Mouse (Mus musculus) intestine, embryonic 15.5 days (tissue): ENCODE data around the gene Olfr187. TPM values are rescaled to one million over a fixed set of nuclear protein-coding genes. Genes with fewer than 3 reads are reported as not detected.
"Not testable (repeated sequence)": the region's sequence is repeated elsewhere in the genome, so short reads cannot be mapped to it uniquely, and the experiment has no call there.

Source experiments
- ATAC-seq: fragments of 200-750 bp; cut with Nextera tagmentation; 2 replicates; pipeline ENCODE4 v1.8.0; 2017; ENCODE audit warnings: moderate TSS enrichment, moderate library complexity
- H3K27ac ChIP-seq: fragments of 300-500 bp; sonication (generic); 2 replicates; pipeline ENCODE4 v1.5.1; 2015; ENCODE audit warnings: mild to moderate bottlenecking, inconsistent platforms
- H3K27me3 ChIP-seq: fragments of 300-500 bp; sonication (generic); replicated peaks from 2 replicates; pipeline ENCODE4 v1.6.1; 2015; ENCODE audit warnings: inconsistent platforms
- H3K36me3 ChIP-seq: fragments of 300-500 bp; sonication (generic); 2 replicates; pipeline ENCODE4 v1.6.1; 2015; ENCODE audit warnings: inconsistent platforms
- H3K4me1 ChIP-seq: fragments of 300-500 bp; sonication (generic); replicated peaks from 2 replicates; pipeline ENCODE4 v1.6.1; 2015; ENCODE audit warnings: inconsistent platforms
- H3K4me2 ChIP-seq: fragments of 300-500 bp; sonication (generic); replicated peaks from 2 replicates; pipeline ENCODE4 v1.6.1; 2015; ENCODE audit warnings: mild to moderate bottlenecking, inconsistent platforms
- H3K4me3 ChIP-seq: fragments of 300-500 bp; sonication (generic); replicated peaks from 2 replicates; pipeline ENCODE4 v1.5.1; 2015; ENCODE audit warnings: inconsistent platforms
- H3K9ac ChIP-seq: fragments of 300-500 bp; sonication (generic); 2 replicates; pipeline ENCODE4 v1.6.1; 2015; ENCODE audit warnings: inconsistent platforms
- H3K9me3 ChIP-seq: fragments of 300-500 bp; sonication (generic); 2 replicates; pipeline ENCODE4 v1.6.1; 2016; ENCODE audit warnings: inconsistent platforms
- WGBS: fragments of 180-500 bp; shearing (Covaris S2); methylation state at CpG from one replicate; pipeline ENCODE4 v1.1.7; 2015; 5-methylcytosine and 5-hydroxymethylcytosine counted together
- polyA plus RNA-seq: library from polyadenylated mRNA; unstranded; fragments of >200 nt; fragmentation: Nextera tagmentation; extraction: Ambion mirVana; gene quantifications from 2 replicates; pipeline ENCODE4 v1.2.1, GENCODE M21; 2015

The Olfr187 gene
- not detected in 2 replicates for polyA plus RNA-seq

DNA sequence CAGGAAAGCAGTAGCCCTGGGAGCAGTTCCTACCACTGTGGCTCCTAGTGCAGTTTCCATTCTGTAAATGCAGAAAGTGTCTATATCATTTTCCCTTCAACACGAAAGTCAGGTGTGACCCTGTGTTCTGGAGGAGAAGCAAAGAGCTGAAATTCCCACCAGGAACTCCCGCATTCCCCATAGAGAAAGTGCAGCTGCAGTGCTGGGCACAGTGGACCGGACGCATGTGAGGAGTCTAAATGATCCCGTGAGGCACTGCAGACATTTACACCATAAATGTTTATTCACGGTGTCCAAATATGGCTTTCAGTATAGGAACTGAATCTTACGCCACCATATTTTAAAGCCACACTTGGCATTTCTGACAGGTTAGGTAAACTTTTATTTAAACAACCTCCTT, at the start of gene Olfr187:
Olfr187 (minus strand) TSS at position 58 of the 400 bp plus-strand sequence.
- Histone ChIP-seq H3K4me2 (peak within 1 kb of the TSS; percentile 24), H3K9ac (no peak within 1 kb of the TSS), H3K9me3 (no peaks in the 10 kb centered on the region), H3K36me3 (no peaks in the 10 kb centered on the region), H3K4me3 (no peak within 1 kb of the TSS), H3K27me3 (no peaks in the 10 kb centered on the region), H3K4me1 (no peaks in the 10 kb centered on the region), H3K27ac (no peak within 1 kb of the TSS; the same call in 1 of the 2 replicates)
- ATAC-seq = peak; percentile 55; the same call in 1 of the 2 replicates
- WGBS = 54% methylated on average over 7 of the region's 7 CpGs

DNA sequence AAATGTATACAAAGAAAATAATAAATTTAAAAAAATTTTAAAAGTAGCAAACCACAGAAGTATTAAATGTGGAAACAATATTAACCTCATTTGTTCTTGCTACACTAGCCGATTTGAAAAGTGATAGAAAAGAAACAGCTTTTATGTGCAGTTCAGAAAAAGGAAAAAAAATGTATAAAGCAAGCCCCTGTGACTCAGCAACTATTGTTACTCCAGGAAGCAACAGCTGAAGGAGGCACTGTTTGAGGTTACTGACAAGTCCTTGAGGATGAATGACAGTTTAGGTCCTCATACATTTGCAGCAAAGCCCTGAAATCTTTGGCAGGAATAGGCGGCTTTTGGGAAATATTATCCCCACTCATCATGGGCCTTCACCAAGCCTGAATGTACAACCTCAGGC, 41.5 kb upstream of the Olfr187 start:
- H3K9ac ChIP-seq, H3K36me3 ChIP-seq, H3K4me1 ChIP-seq, H3K4me2 ChIP-seq, H3K27me3 ChIP-seq, H3K27ac ChIP-seq, H3K9me3 ChIP-seq, H3K4me3 ChIP-seq, ATAC-seq: not testable (repeated sequence)
- 77% methylated on average over 2 of the region's 2 CpGs for WGBS

DNA sequence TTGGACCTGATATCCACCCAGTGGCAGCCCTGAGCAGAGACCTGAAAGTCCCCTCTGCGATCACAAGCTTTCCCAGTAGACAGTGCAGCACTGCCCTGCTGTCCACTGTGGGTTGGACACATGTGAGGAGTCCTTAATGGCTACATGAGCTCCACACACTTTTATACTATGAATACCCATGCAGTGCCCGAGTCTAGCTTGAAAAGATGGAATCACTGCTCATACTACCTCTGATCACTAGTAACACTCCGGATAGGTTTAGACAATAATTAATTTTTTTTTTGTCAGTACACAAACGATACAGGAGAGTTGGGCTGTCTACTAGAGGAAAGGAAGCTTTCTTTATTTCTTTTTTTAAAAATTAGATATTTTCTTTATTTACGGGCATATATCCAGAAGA, 38.3 kb upstream of the Olfr187 start, which contains the start of gene Olfr190:
Olfr190 (minus strand) TSS at position 101 of the 400 bp plus-strand sequence.
- Histone ChIP-seq H3K4me1 (no peaks in the 10 kb centered on the region), H3K27ac (no peak within 1 kb of the TSS), H3K27me3 (no peaks in the 10 kb centered on the region), H3K9me3 (no peaks in the 10 kb centered on the region), H3K4me3 (no peak within 1 kb of the TSS), H3K9ac (no peak within 1 kb of the TSS), H3K36me3 (no peaks in the 10 kb centered on the region), H3K4me2 (no peak within 1 kb of the TSS)
- ATAC-seq = no peak
- 88% methylated on average over 5 of the region's 5 CpGs for WGBS

DNA sequence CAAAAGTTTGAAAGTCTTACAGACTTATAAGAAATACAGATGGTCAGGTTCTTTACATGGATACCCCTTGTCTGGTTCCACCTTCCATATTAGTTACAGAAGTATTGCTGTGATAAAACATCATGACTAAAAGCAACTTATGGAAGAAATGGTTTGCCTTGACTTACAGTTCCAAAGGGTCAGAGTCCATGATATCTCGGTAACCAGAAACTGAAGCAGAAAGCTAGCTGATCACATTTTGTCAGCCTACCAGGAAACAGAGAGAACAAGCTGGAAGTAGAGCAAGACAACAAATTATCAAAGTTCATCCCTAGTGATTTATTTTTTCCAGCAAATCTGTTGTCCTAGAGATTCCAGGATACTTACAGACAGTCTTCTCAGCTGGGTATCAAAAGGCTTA, 34.0 kb upstream of the Olfr187 start:
- Histone ChIP-seq H3K4me2 (no peak overlapping the region), H3K4me3 (no peak overlapping the region), H3K27ac (no peak overlapping the region), H3K9me3 (no peaks in the 10 kb centered on the region), H3K9ac (no peak overlapping the region), H3K27me3 (no peaks in the 10 kb centered on the region), H3K36me3 (no peaks in the 10 kb centered on the region), H3K4me1 (no peaks in the 10 kb centered on the region)
- no peak; the same call in 1 of the 2 replicates for ATAC-seq
- 75% methylated on average over 1 of the region's 1 CpGs for WGBS

DNA sequence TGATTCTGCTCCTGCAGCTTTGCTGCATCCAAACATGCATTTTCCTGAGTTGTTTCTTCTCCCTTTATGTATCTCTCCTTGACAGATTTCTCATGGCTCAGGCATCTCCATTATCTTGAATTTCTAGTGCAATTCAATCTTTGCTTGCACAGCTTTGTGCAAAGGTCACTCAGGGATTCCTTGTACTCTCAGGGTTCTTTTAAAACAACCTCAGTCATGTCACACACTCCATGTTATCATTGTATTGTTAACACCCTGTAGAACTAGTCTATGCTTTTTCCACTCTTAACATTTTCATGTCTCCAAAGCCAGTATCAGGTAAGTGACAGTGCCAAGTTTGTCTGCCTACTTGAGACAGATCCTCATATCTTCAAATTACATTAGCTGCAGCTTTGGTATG, 32.2 kb upstream of the Olfr187 start:
- Histone ChIP-seq H3K9me3 (no peaks in the 10 kb centered on the region), H3K9ac (no peak overlapping the region), H3K27ac (no peak overlapping the region), H3K4me2 (no peak overlapping the region), H3K36me3 (no peaks in the 10 kb centered on the region), H3K4me1 (no peaks in the 10 kb centered on the region), H3K27me3 (no peaks in the 10 kb centered on the region), H3K4me3 (no peak overlapping the region)
- peak; percentile 75 for ATAC-seq

DNA sequence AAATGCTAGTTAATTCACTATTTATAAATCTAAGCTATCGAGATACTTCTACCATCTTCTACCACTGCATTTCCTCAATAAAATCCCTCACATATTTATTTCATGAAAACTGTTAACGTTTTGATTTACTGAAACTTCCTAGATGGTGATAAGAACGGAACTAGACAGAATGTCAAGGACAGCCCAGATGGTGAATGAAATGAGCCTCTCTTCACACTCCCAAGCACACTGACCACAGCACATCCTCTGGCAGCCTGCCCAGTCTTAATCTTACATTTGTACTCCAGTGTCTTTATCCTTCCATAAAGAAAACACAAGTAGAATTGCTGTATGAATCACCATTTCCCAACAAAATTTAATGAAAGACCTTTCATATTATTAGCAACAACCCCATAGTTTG, 22.8 kb upstream of the Olfr187 start:
- not testable (repeated sequence) for ATAC-seq, H3K9ac ChIP-seq, H3K27ac ChIP-seq, H3K9me3 ChIP-seq, H3K27me3 ChIP-seq, H3K4me1 ChIP-seq, H3K4me2 ChIP-seq, H3K36me3 ChIP-seq, H3K4me3 ChIP-seq
- WGBS = 56% methylated on average over 3 of the region's 3 CpGs

DNA sequence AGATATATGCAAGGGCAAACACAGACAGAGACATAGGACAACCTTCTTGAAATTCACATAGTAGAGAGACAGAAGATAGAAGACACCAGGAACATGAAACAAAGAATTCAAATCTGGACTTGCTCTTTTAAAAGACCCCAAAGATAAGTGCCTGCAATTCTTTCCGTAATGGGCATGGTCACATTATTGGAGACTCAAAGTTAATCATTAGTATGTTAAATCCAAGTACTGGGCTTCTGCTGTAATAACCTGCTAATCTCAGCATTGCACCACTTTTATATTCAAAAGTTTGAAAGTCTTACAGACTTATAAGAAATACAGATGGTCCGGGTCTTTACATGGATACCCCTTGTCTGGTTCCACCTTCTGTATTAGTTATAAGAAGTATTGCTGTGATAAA, 9.7 kb upstream of the Olfr187 start:
- 80% methylated on average over 2 of the region's 2 CpGs for WGBS

DNA sequence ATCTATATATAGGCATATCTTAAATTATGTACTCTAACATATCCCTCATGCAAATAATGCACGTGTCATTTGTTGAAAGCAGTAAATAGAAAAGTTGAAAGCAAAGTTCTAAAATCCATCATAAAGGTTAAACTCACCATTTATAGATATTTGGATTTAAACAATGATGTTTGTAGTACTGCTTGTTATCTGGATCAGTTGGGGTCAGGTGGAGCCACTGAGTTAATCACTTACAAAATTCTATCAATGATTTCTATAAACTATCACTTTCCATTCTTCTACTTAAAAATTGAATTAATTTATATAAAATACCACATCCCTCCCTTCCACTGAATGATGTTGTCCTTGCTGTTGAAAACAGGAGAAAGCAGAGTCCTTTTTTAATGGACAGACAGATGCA, 9.3 kb upstream of the Olfr187 start:
- no peak overlapping the region for H3K4me2 ChIP-seq
- no peaks in the 10 kb centered on the region for H3K4me1 ChIP-seq
- H3K36me3 ChIP-seq = no peaks in the 10 kb centered on the region
- no peaks in the 10 kb centered on the region for H3K27me3 ChIP-seq
- H3K4me3 ChIP-seq = no peak overlapping the region
- no peak overlapping the region for H3K9ac ChIP-seq
- no peak overlapping the region for H3K27ac ChIP-seq
- 59% methylated on average over 1 of the region's 1 CpGs for WGBS
- H3K9me3 ChIP-seq = no peaks in the 10 kb centered on the region
- ATAC-seq = peak; percentile 51; the same call in 1 of the 2 replicates

More for the DNA sequence above, 9.7 kb upstream of the Olfr187 start:
- not testable (repeated sequence) for H3K27ac ChIP-seq, H3K27me3 ChIP-seq, H3K9ac ChIP-seq, H3K4me3 ChIP-seq, H3K36me3 ChIP-seq, H3K4me2 ChIP-seq, H3K4me1 ChIP-seq, H3K9me3 ChIP-seq
- peak; percentile 64 for ATAC-seq

DNA sequence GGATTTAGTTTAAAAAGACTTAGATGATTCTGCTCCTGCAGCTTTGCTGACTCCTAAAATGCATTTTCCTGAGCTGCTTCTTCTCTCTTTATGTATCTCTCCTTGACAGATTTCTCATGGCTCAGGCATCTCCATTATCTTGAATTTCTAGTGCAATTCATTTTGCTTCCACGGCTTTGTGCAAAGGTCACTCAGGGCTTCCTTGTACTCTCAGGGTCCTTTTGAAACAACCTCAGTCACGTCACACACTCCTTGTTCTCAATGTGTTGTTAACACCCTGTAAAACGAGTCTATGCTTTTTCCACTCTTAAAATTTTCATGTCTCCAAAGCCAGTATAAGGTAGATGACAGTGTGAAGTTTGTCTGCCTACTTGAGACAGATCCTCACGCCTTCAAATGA, 8.0 kb upstream of the Olfr187 start:
- ATAC-seq = peak; percentile 82
- H3K9me3 ChIP-seq = no peaks in the 10 kb centered on the region

DNA sequence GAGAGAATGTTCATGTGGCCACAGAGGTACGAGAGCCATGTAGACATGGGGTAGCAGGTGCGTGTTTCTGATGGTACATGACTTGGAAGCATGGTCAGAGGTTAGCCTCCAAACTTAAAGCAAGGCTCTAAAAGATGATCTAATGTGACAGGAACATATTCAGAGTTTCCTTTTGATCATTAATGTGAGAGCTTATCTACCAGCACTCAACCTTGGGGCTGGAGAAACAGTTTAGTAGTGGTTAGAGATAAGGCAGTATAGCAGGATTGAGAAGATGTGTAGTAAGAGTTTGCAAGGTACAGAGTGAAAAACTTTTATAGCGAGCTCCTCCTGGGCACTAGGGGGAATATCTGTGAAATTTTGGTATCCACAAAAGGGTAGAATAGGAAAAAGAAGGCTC, 6.3 kb upstream of the Olfr187 start:
- WGBS = 85% methylated on average over 3 of the region's 3 CpGs
- Histone ChIP-seq H3K4me3 (no peak overlapping the region), H3K27me3 (no peaks in the 10 kb centered on the region), H3K4me2 (no peak overlapping the region), H3K9me3 (no peaks in the 10 kb centered on the region), H3K27ac (no peak overlapping the region), H3K9ac (no peak overlapping the region), H3K4me1 (no peaks in the 10 kb centered on the region), H3K36me3 (no peaks in the 10 kb centered on the region)
- ATAC-seq = no peak

More for the DNA sequence above, 8.0 kb upstream of the Olfr187 start:
- Histone ChIP-seq H3K4me3 (no peak overlapping the region), H3K27ac (no peak overlapping the region), H3K9ac (no peak overlapping the region), H3K4me2 (no peak overlapping the region), H3K4me1 (no peaks in the 10 kb centered on the region), H3K36me3 (no peaks in the 10 kb centered on the region), H3K27me3 (no peaks in the 10 kb centered on the region)
- WGBS = 61% methylated on average over 4 of the region's 4 CpGs

DNA sequence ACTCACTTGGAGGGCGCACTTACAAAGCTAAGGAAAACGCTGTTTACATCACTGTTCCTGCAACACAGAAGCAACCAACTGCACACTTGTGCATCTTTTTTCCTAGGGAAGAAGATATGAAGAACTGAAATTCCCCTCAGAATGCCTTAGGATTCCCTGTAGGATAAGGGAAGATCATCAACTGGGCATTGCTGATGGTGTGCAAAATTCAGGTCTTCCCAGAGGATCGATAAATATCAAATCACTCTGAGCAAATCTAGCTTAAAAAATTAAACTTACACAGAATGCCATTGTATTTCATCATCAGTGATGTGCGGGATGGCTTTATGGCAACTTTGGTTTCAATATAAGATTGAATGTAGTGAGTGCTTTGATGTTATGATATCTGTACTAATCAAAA, 9.4 kb downstream of the Olfr187 start, which contains the start of gene Olfr186:
Olfr186 (minus strand) TSS at position 101 of the 400 bp plus-strand sequence.
- Histone ChIP-seq H3K4me2 (no peak within 1 kb of the TSS), H3K27ac (no peak within 1 kb of the TSS), H3K9ac (no peak within 1 kb of the TSS), H3K36me3 (no peaks in the 10 kb centered on the region), H3K4me1 (no peaks in the 10 kb centered on the region), H3K9me3 (no peaks in the 10 kb centered on the region), H3K4me3 (no peak within 1 kb of the TSS), H3K27me3 (no peaks in the 10 kb centered on the region)
- WGBS = 89% methylated on average over 4 of the region's 4 CpGs
- ATAC-seq = no peak

DNA sequence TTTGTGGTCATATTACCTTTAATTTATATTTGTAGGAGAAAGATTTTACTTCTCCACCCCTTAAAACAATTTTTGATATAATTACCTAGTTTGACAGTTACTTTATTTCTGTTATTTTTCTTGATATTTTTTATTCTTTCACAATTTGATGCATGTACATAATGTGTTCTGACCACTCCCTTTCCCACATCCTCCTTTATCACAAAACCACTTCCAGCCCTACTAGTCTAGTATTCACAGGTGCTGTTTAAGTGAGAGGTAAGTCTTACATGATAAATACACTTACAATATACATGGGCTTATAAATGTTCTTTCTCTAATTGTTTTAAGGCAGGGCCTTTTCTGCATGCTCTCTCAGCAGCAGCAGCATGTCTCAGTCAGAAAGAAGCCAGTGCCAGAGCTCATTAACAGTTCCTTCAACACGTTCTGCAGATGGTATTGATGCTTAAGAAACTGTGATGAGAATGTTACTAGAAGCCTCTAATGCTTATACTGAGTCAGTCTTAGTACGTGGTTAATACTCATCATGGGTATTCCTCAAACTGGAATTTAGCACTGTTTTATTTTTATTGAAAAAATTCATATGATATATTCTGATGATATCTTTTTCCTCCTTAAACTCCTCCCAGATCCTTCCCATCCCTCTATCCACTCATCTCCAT, 26.1 kb downstream of the Olfr187 start:
- 74% methylated on average over 2 of the region's 2 CpGs for WGBS
- H3K4me2 ChIP-seq = no peak overlapping the region
- no peak for ATAC-seq
- H3K4me1 ChIP-seq = no peaks in the 10 kb centered on the region
- no peaks in the 10 kb centered on the region for H3K36me3 ChIP-seq
- H3K27me3 ChIP-seq = no peaks in the 10 kb centered on the region
- no peaks in the 10 kb centered on the region for H3K9me3 ChIP-seq
- no peak overlapping the region for H3K4me3 ChIP-seq
- no peak overlapping the region for H3K27ac ChIP-seq
- no peak overlapping the region for H3K9ac ChIP-seq

DNA sequence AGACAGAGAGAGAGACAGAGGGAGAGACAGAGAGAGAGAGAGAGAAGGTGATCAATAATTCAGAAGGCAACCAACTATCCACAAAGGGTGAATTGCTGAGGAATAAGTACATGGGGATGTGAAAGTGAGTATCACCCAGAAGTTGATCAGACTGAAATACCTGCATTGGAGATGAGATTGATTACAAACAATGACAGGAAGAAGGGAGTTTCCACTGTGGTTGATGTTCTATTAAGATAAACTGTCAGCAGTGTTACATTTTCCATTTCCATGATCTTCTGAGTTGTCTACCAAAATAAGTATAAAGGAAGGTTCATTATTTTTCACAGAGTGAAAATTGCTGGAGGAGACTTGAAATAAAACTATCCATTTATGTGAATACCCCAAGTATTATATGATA, 32.4 kb downstream of the Olfr187 start:
- no peak for ATAC-seq
- H3K36me3 ChIP-seq = no peaks in the 10 kb centered on the region

More for the DNA sequence above, 32.4 kb downstream of the Olfr187 start:
- H3K9me3 ChIP-seq = no peaks in the 10 kb centered on the region
- no peaks in the 10 kb centered on the region for H3K27me3 ChIP-seq
- no peak overlapping the region for H3K4me3 ChIP-seq
- no peak overlapping the region for H3K9ac ChIP-seq
- H3K4me2 ChIP-seq = no peak overlapping the region
- no peak overlapping the region for H3K27ac ChIP-seq
- no peaks in the 10 kb centered on the region for H3K4me1 ChIP-seq
